ENCODE assay signal across 8 mouse cellular contexts in genomic region chr15:81480977-81481379, GRCm38 (mm10). TPM values are rescaled to one million over a fixed set of nuclear protein-coding genes. Genes with fewer than 3 reads are reported as not detected.
A peak's percentile ranks its signal among the peaks of the same experiment; 100 is the strongest.
DNase-seq lines count a peak whose midpoint lies in the region; ATAC-seq and TF ChIP-seq lines count a peak whose summit lies in the region.

No protein-coding gene starts in this region.

- ATAC-seq in heart, embryonic 12.5 days (ENCODE audit: insufficient number of reproducible peaks, low FRiP score): no peak
- peak; percentile 60; the same call in 1 of the 2 replicates for ATAC-seq in kidney, postnatal 0 days (replicated peaks; ENCODE audit: low FRiP score, low read depth)

- TF ChIP-seq CTCF in kidney, postnatal 0 days (IDR thresholded peaks at IDR 0.05; ENCODE audit: low read depth): no peak

- WGBS in heart, embryonic 12.5 days: 16% methylated on average over 13 of the region's 13 CpGs
- 14% methylated on average over 13 of the region's 13 CpGs for WGBS in kidney, postnatal 0 days

- H3K9ac ChIP-seq in heart, embryonic 12.5 days: peak overlapping the region; percentile 53; the same call in 1 of the 2 replicates
- H3K9ac ChIP-seq in kidney, postnatal 0 days (ENCODE audit: low read depth, low read length): 0 out of 2 replicates have a peak overlapping the region, but pooled peaks have one; percentile 35

- H3K27ac ChIP-seq in heart, embryonic 12.5 days (ENCODE audit: poor library complexity, severe bottlenecking): no peak overlapping the region
- no peak overlapping the region for H3K27ac ChIP-seq in kidney, postnatal 0 days

- 0 out of 2 replicates have a peak, but pooled peaks cover 3% of the 10 kb centered on the region for H3K27me3 ChIP-seq in heart, embryonic 12.5 days (replicated peaks)
- no peaks in the 10 kb centered on the region for H3K27me3 ChIP-seq in kidney, postnatal 0 days (ENCODE audit: insufficient read depth, low read length)

- H3K9me3 ChIP-seq in heart, embryonic 12.5 days (replicated peaks): no peaks in the 10 kb centered on the region
- no peaks in the 10 kb centered on the region for H3K9me3 ChIP-seq in kidney, postnatal 0 days (replicated peaks; ENCODE audit: low read length)

- H3K4me2 ChIP-seq in heart, embryonic 12.5 days: peak overlapping the region; percentile 70
- peak overlapping the region; percentile 59 for H3K4me2 ChIP-seq in kidney, postnatal 0 days (ENCODE audit: low read length)

- H3K4me1 ChIP-seq in heart, embryonic 12.5 days (replicated peaks): no peaks in the 10 kb centered on the region; the same call in 1 of the 2 replicates
- no peaks in the 10 kb centered on the region for H3K4me1 ChIP-seq in kidney, postnatal 0 days (replicated peaks; ENCODE audit: insufficient read depth, low read length)

- DNase-seq in CD4-positive helper T cell, adult 2 months (ENCODE audit: low read depth, low spot score): peak; percentile 89
- peak; percentile 83 for DNase-seq in Muller cell, postnatal 12 days (ENCODE audit: inconsistent ontology term)
- peak; percentile 63 for DNase-seq in embryo, embryonic 10 days (ENCODE audit: low spot score)
- DNase-seq in kidney, postnatal 0 days (ENCODE audit: low spot score): peak; percentile 61
- peak; percentile 85 for DNase-seq in lung, postnatal 36 days
- peak; percentile 60 for DNase-seq in spleen, adult 12 weeks (ENCODE audit: low spot score)
- no peak for DNase-seq in layer of hippocampus, postnatal 10 days (ENCODE audit: low spot score in 2 of 2)

- peak overlapping the region; percentile 42 for H3K4me3 ChIP-seq in heart, embryonic 12.5 days
- H3K4me3 ChIP-seq in kidney, postnatal 0 days (replicated peaks; ENCODE audit: low read depth, low read length): peak overlapping the region; percentile 24

- H3K36me3 ChIP-seq in heart, embryonic 12.5 days: no peaks in the 10 kb centered on the region
- no peaks in the 10 kb centered on the region for H3K36me3 ChIP-seq in kidney, postnatal 0 days (ENCODE audit: insufficient read depth, low read length)

RNA-seq across cellular contexts. Expression of gene Rbx1, which starts 14.9 kb away (rescaled TPM):
- 383 and 424 TPM in 2 replicates for polyA plus RNA-seq in heart, embryonic 12.5 days (2016; fragmentation: Nextera tagmentation; extraction: Ambion mirVana)
- polyA plus RNA-seq in kidney, postnatal 0 days (2015; fragmentation: Nextera tagmentation; extraction: Ambion mirVana): 517 and 563 TPM in 2 replicates
- 100 to 1,000 TPM; 139 to 157 TPM for total RNA-seq in layer of hippocampus, postnatal 10 days (2021)

Comparison
In these comparisons a context has a peak if more than half of its experiments do, and no peak if none do; other contexts are left out.
1. DNase-seq: peak in CD4-positive helper T cell, adult 2 months (single experiment), Muller cell, postnatal 12 days (single experiment), embryo, embryonic 10 days (single experiment), kidney, postnatal 0 days (single experiment), lung, postnatal 36 days (single experiment) and spleen, adult 12 weeks (single experiment); none in layer of hippocampus, postnatal 10 days (0 of 2).